Mouse (Mus musculus): ENCODE measurements at regions not wholly inside any gene's neighbourhood (a gene's known extent, or its start where the extent isn't known, plus 50 kb on each side); places are given as distances from the start of the nearest gene placed in this dataset.

- DNase-seq (ENCODE audit: low read depth), result no peak
These were observed 50.3 kb upstream of the Armc2 start for GRCm38 (mm10) chr10:42068497-42068896.
